Mouse (Mus musculus) lung, postnatal 14 days (tissue): ENCODE measurements at regions not wholly inside any gene's neighbourhood (a gene's known extent, or its start where the extent isn't known, plus 50 kb on each side); places are given as distances from the start of the nearest gene placed in this dataset.

ENCODE experiments used
- DNase-seq: peaks from one replicate; pipeline ENCODE4 v3.0.0; 2021

GRCm38 (mm10) chr8:49631286-49631685 lies 787.5 kb upstream of the Tenm3 start:
- no peak for DNase-seq

- DNase-seq, result no peak
Observed at GRCm38 (mm10) chr8:49627966-49628495, 784.3 kb upstream of the Tenm3 start.

GRCm38 (mm10) chr8:49595501-49595900 lies 751.8 kb upstream of the Tenm3 start:
- DNase-seq, result no peak

GRCm38 (mm10) chr8:49567423-49567822 lies 723.7 kb upstream of the Tenm3 start:
- DNase-seq, result no peak

GRCm38 (mm10) chr8:49563499-49564279 lies 719.9 kb upstream of the Tenm3 start:
- DNase-seq, result no peak

- no peak for DNase-seq
Observed at GRCm38 (mm10) chr8:49562976-49563375, 719.2 kb upstream of the Tenm3 start.

GRCm38 (mm10) chr8:49555724-49556457 lies 712.1 kb upstream of the Tenm3 start:
- no peak for DNase-seq

- peak; percentile 14 for DNase-seq
Observed at GRCm38 (mm10) chr8:49553175-49553574, 709.4 kb upstream of the Tenm3 start.

GRCm38 (mm10) chr8:49543321-49543720 lies 699.6 kb upstream of the Tenm3 start:
- no peak for DNase-seq

GRCm38 (mm10) chr8:49541337-49541736 lies 697.6 kb upstream of the Tenm3 start:
- DNase-seq, result no peak

- DNase-seq, result no peak
Observed at GRCm38 (mm10) chr8:49533412-49534351, 689.9 kb upstream of the Tenm3 start.

- DNase-seq, result no peak
Observed at GRCm38 (mm10) chr8:49529294-49529693, 685.5 kb upstream of the Tenm3 start.

GRCm38 (mm10) chr8:49492906-49493305 lies 649.2 kb upstream of the Tenm3 start:
- no peak for DNase-seq

- DNase-seq, result no peak
Observed at GRCm38 (mm10) chr8:49485284-49485683, 641.5 kb upstream of the Tenm3 start.

- DNase-seq, result no peak
Observed at GRCm38 (mm10) chr8:49481476-49481992, 637.8 kb upstream of the Tenm3 start.

- no peak for DNase-seq
Observed at GRCm38 (mm10) chr8:49465911-49466518, 622.3 kb upstream of the Tenm3 start.

GRCm38 (mm10) chr8:49465070-49465469 lies 621.3 kb upstream of the Tenm3 start:
- no peak for DNase-seq

- DNase-seq, result no peak
Observed at GRCm38 (mm10) chr8:49462602-49463001, 618.9 kb upstream of the Tenm3 start.

GRCm38 (mm10) chr8:49461724-49462473 lies 618.1 kb upstream of the Tenm3 start:
- no peak for DNase-seq

- DNase-seq, result no peak
Observed at GRCm38 (mm10) chr8:49445444-49445843, 601.7 kb upstream of the Tenm3 start.

GRCm38 (mm10) chr8:49441270-49441669 lies 597.5 kb upstream of the Tenm3 start:
- no peak for DNase-seq
